Mouse (Mus musculus): ENCODE results near the gene Casc1.
A peak's percentile ranks its signal among the peaks of the same experiment; 100 is the strongest.

Gene Casc1

GRCm38 (mm10) chr6:145210816-145211338 is at the start of gene Casc1, which contains the start of gene Etfrf1:
Gene Casc1 (minus strand): TSS chr6:145211005.
Gene Etfrf1 (plus strand): TSS chr6:145211134.
- peak; percentile 96 to 97 for DNase-seq (ENCODE audit: low spot score in 2 of 2)

DNA sequence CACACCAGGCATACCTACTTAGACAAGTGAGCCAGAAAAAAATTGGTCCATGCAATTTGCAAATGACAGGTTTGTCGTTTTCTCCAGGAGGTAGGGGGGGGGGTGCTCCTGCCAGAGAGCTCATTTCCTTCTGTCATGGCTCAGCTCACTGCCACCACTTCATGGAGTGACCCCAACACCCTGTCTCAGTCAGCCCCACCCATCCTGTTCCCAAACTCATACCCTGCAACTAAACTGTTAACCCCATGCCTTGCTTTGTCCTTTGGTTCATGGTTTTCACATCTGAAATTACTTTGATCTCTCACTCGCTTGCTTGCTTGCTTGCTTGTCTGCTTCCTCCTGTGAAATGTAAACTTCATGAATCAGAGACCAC is 45.9 kb upstream of the Casc1 start:
- no peak for DNase-seq (ENCODE audit: low spot score in 2 of 2)

DNA sequence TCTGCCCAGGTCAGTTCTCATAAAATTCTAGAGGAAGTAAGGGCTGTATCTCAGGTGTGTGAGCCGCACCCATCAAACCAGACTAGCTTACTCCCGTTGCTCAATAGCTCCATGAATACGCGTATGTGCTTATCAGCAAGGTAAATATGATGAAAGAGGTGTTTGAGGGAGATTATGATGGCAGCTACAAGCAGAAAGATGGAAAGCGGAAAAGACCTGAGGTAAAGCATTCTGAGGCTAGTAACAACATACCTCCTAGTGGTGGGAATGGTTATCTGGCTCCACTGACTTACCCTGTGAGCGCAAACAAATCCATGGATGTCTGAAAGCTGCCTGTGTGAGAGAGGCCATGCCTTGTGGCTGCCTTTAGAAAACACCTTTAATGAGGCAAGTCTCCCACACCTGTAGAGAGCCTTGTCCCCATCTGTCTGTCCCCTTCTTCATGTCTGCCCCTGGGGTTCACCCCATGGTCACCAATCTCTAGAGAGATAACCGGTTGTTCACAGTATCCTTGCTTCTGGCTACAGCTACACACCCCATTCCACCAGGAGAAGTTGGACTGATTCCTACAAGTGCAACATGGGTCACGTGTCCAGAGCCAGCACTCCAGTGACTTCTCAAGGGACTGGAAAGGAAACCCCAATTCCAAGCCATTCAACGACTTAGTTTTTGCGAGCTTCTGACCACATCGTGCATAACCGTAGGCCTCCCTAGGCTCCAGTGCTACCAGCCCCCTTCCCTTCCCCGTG is 45.3 kb upstream of the Casc1 start:
- DNase-seq (ENCODE audit: low spot score in 2 of 2) = no peak

DNA sequence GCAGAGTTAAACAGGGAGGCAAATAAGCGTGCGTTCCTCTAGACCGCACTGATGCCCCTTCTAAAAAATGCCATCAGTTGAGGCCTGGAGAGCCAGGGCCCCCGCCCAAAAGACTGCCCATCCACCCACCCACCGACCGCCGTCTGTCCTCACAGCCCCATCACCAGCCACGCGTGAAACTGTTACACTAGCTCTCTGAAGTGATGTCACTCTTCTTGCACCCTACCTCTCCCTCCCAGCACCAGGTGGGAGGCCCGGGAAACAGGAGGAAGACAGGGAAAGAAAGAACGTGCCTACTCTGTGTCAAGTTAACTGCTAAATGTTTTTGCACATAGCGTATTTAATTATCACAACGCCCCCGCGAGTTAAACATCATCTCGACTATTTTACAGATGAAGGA is 40.0 kb upstream of the Casc1 start:
- no peak for DNase-seq (ENCODE audit: low spot score in 2 of 2)

DNA sequence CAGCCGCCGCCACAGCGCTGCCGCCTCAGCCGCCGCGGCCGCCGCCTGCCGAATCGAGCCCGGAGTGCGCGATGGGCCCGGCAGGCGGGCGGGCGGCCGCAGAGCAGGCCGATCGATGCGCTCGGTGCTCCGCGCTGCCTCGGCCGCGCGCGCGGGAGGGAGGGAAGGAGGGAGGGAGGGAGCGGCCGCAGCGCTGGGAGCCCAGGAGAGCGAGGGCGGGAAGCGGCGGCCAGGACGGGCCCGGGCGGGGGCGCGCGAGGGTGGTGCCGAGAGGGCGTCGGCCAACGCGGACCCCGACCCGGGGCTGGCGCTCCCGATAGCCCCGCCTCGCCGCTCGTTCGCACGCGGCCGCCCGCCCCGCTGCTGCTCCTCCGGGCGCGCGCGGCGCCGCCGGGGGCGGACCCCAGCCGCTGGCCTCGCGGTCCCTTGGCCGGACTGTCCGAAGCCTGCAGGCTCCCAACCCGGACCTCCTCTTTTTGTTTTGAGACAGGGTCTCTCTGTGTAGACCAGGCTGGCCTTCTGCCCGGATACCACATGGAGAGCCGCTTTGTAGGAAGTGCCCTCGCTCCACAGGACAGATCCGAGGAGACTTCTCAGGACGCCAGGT is 39.5 kb upstream of the Casc1 start, which contains the start of gene Kras:
Kras (minus strand) TSS at position 55 of the 607 bp plus-strand sequence.
- DNase-seq (ENCODE audit: low spot score in 2 of 2) = peak; percentile 90 to 97

- peak; percentile 68 to 87 for DNase-seq (ENCODE audit: low spot score in 2 of 2)
Measured at GRCm38 (mm10) chr6:145249291-145250184, 38.7 kb upstream of the Casc1 start.

GRCm38 (mm10) chr6:145247886-145248285 is 37.1 kb upstream of the Casc1 start:
- no peak for DNase-seq (ENCODE audit: low spot score in 2 of 2)

GRCm38 (mm10) chr6:145246841-145247240 is 36.0 kb upstream of the Casc1 start:
- no peak for DNase-seq (ENCODE audit: low spot score in 2 of 2)

DNA sequence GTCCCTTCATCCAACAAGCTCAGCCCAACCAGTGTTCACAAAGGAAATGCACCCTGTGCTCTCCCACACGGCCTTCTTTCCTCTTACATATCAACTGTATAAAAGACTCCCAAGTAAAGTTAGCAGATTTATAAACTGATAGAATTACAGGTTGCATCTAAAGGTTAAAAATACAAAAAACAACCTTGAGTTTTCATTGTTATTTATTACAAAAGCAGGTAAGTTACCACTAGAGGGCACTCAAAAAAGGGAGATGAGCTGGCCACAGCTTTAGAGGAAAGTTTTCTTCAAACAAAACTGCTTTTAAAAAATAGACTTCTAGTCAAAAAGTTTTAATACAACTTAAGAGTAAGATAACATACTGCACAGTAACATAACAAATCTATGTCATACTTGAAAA is 31.7 kb upstream of the Casc1 start:
- no peak for DNase-seq (ENCODE audit: low spot score in 2 of 2)

GRCm38 (mm10) chr6:145240285-145240684 is 29.5 kb upstream of the Casc1 start:
- no peak for DNase-seq (ENCODE audit: low spot score in 2 of 2)

- no peak for DNase-seq (ENCODE audit: low spot score in 2 of 2)
Measured at GRCm38 (mm10) chr6:145237148-145237547, 26.3 kb upstream of the Casc1 start.

- no peak for DNase-seq (ENCODE audit: low spot score in 2 of 2)
Measured at GRCm38 (mm10) chr6:145235367-145235766, 24.6 kb upstream of the Casc1 start.

GRCm38 (mm10) chr6:145234391-145234790 is 23.6 kb upstream of the Casc1 start:
- no peak for DNase-seq (ENCODE audit: low spot score in 2 of 2)

DNA sequence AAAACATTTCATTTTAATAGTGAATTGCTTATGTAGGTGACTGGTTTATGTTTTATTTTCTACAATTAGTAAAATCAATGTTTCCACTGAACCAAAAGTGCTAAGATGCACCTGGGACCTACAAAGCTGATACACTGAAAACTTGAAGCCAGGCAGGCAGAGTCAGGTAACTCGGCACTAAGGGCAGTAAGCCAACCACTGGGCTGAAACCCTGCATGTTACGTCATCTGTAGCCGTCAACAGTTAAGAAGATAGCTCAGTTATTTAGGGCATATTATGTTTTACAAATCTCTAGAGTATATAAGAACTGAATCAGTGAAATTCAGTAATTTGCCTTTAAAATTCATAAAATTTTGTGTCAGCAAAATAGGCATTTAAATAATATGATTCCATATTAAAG is 15.5 kb upstream of the Casc1 start:
- no peak for DNase-seq (ENCODE audit: low spot score in 2 of 2)

DNA sequence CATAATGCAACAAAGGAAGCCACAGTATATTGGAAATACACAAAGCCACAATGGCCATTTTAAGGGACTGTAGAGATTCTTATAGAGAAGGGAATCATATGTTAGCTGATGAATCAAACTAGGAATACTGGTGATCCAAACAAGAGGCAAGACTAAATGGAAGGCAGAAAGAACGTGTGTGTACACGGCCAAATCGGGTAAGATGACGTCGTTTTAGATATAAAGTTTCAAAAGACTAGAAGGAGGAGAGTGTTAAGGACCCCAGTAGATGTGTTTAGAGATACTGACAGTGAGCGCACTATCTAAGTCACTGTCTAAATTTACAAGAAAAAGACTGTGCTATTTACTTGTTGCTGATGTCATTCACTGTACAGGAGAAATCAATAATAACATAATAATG is 13.4 kb upstream of the Casc1 start:
- DNase-seq (ENCODE audit: low spot score in 2 of 2) = no peak

DNA sequence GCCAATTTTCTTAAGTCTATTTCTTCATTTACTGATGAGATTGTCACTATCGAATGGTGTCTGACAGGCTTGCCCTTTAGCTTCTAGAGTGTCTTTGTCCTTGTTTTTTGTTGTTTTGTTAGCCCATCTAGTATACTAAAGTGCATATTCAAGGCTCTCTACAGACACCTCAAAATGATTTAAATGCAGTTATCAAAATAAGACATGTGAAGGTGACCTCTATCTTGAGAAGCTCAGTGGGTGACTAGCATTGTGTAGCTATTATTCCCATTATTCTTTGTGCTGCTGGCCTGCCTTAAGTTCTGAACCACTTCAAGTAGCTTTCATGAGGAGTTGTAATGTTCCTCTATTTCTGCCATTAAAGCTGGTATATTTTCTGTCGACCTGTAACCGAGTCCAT is 5.0 kb upstream of the Casc1 start:
- no peak for DNase-seq (ENCODE audit: low spot score in 2 of 2)

DNA sequence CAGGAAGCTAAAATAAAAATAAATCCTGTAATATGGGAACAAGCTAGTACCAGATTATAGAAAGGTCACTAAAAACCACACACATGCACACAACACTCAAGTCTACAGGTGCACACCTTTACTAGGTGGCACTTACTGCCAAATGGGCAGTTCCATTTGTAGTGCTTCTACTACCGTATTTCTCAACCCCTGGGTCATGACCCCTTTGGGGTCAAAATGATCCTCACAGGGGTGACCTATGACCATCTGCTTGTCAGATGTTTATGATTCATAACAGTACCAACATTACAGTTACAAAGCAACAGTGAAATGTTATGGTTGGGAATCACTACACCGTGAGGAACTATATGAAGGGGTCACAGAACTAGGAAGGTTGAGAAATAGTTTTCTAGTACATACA is 3.1 kb upstream of the Casc1 start:
- no peak for DNase-seq (ENCODE audit: low spot score in 2 of 2)

GRCm38 (mm10) chr6:145211376-145212305 is 836 bp upstream of the Casc1 start:
- DNase-seq (ENCODE audit: low spot score in 2 of 2) = no peak

- no peak for DNase-seq (ENCODE audit: low spot score in 2 of 2)
Measured at GRCm38 (mm10) chr6:145210056-145210680, 637 bp downstream of the Casc1 start.

- DNase-seq (ENCODE audit: low spot score in 2 of 2) = peak in 1 of 2 experiments; percentile 38
Measured at GRCm38 (mm10) chr6:145205142-145205541, 5.7 kb downstream of the Casc1 start.
